Mouse (Mus musculus): ENCODE results near the gene Cep295. TPM values are rescaled to one million over a fixed set of nuclear protein-coding genes. Genes with fewer than 3 reads are reported as not detected.

Cep295 gene
- total and polyA plus RNA-seq, 3 experiments = 57.0 to 1,483 (median 73.3) TPM

DNA sequence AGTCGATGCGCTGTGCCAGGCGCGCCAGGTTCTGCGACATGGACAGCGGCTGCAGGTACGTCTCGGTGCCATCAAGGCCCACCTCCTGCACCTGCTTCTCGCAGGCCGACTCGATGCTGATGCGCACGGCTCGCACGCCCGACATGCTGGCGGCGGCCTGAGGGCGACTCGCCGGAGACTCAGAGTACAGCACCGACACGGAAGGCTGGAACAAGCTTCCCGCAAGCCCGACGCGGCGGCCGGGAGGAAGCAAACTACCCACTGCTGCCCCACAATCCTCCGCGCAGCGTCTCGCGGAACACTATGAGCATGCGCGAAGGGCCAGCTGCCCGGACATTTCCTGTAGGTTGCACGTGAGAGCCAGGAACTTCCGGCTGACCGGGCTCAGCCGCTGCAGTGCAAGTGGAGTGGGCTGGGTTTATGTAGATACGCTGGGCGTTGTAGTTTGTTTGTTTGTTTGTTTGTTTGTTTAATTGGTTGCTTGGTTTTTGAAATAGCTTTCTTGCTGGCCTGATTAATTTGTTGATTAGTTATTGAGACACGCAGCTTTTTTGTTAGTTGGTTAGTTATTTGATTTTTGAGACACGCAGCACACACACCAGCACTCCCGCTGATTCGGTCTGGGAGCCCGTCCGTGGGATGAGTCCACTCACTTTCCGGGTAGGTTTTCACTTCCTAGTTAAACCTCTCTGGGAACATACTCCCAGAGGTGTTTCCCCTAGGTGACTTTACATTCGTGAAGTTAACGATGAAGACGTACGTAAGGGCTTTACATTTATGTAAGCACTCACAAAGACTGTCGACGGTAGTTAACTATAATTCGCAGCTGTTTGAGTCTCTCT lies 77.7 kb downstream of the Cep295 start, which contains the start of gene Med17:
TSS of gene Med17 (minus strand) at position 283 of the 842 bp plus-strand sequence.
- Histone ChIP-seq H3K4me3 (ENCODE audit: control insufficient read depth in 1 of 2, insufficient read depth in 1 of 2, low read depth in 2 of 2, low read length in 2 of 2) (peak within 1 kb of the TSS; percentile 60 to 75), H3K27ac (ENCODE audit: control insufficient read depth, low read depth, low read length) (peak within 1 kb of the TSS; percentile 77), H3K36me3 (ENCODE audit: control insufficient read depth in 1 of 2, insufficient read depth in 2 of 2, low read length in 2 of 2) (peaks cover 23 to 24% of the 10 kb centered on the region in 2 experiments), H3K4me1 (ENCODE audit: control insufficient read depth in 1 of 2, insufficient read depth in 2 of 2, low read length in 2 of 2) (peaks cover 10 to 25% of the 10 kb centered on the region in 2 experiments), H3K27me3 (ENCODE audit: control insufficient read depth in 1 of 2, insufficient read depth in 2 of 2, low read length in 2 of 2) (no peaks in the 10 kb centered on the region), H3K79me2 (ENCODE audit: control insufficient read depth, insufficient read depth, low read length, poor library complexity) (peaks cover 32% of the 10 kb centered on the region), H3K9me3 (replicated peaks; ENCODE audit: insufficient read depth, low read length) (no peaks in the 10 kb centered on the region), H3K9ac (ENCODE audit: control insufficient read depth, low read depth, low read length, poor library complexity, severe bottlenecking) (peak within 1 kb of the TSS; percentile 76)
- DNase-seq (ENCODE audit: low read depth, low spot score) = peak; percentile 100
- TF ChIP-seq BHLHE40 (IDR thresholded peaks at IDR 0.05; ENCODE audit: borderline replicate concordance, low read depth, low read length) (peak; percentile 100), NELFE (IDR thresholded peaks at IDR 0.05; ENCODE audit: low read depth, low read length) (peak; percentile 100), RCOR1 (IDR thresholded peaks at IDR 0.05; ENCODE audit: low read depth, low read length) (peak; percentile 53), CHD1 (IDR thresholded peaks at IDR 0.05; ENCODE audit: low read depth, low read length) (no peak), POLR2A (IDR thresholded peaks at IDR 0.05; ENCODE audit: control insufficient read depth in 1 of 2, insufficient read depth in 1 of 2, low read depth in 1 of 2, low read length in 2 of 2, poor library complexity in 1 of 2) (peak; percentile 100), EP300 (IDR thresholded peaks at IDR 0.05; ENCODE audit: low read depth in 1 of 2, low read length in 2 of 2) (peak; percentile 46 to 51; a peak in 3 of 4 replicates), MYB (IDR thresholded peaks at IDR 0.05; ENCODE audit: low read depth, low read length) (no peak), CTCF (IDR thresholded peaks at IDR 0.05 in 2 of 3, conservative IDR thresholded peaks at IDR 0.05 in 1 of 3; ENCODE audit: control insufficient read depth in 1 of 3, insufficient read depth in 1 of 3, low read depth in 2 of 3, low read length in 3 of 3, poor library complexity in 1 of 3, severe bottlenecking in 1 of 3) (no peak), MXI1 (IDR thresholded peaks at IDR 0.05; ENCODE audit: low read depth, low read length) (peak; percentile 99), POLR2AphosphoS5 (IDR thresholded peaks at IDR 0.05; ENCODE audit: borderline replicate concordance, low read depth, low read length) (peak; percentile 93; the same call in 1 of the 2 replicates), NRF1 (IDR thresholded peaks at IDR 0.05; ENCODE audit: insufficient read depth, low read depth, low read length, poor library complexity, severe bottlenecking) (peak; percentile 94; the same call in 1 of the 2 replicates), MAFK (IDR thresholded peaks at IDR 0.05; ENCODE audit: borderline replicate concordance, low read depth, low read length) (no peak), JUND (IDR thresholded peaks at IDR 0.05; ENCODE audit: low read depth, low read length) (0 out of 2 replicates have a peak, but pooled peaks have one; percentile 30), HCFC1 (IDR thresholded peaks at IDR 0.05; ENCODE audit: low read depth, low read length) (peak; percentile 98), POLR2AphosphoS2 (IDR thresholded peaks at IDR 0.05; ENCODE audit: low read length) (peak; percentile 99), SMC3 (IDR thresholded peaks at IDR 0.05; ENCODE audit: low read depth, low read length) (peak; percentile 12; the same call in 1 of the 2 replicates), UBTF (IDR thresholded peaks at IDR 0.05; ENCODE audit: borderline replicate concordance, insufficient read depth, low read depth, low read length) (0 out of 2 replicates have a peak, but pooled peaks have one; percentile 50), GABPA (IDR thresholded peaks at IDR 0.05; ENCODE audit: low read depth, low read length) (no peak), ZC3H11A (IDR thresholded peaks at IDR 0.05; ENCODE audit: low read depth, low read length) (no peak), E2F4 (IDR thresholded peaks at IDR 0.05; ENCODE audit: borderline replicate concordance, low read depth, low read length) (no peak), ZKSCAN1 (IDR thresholded peaks at IDR 0.05; ENCODE audit: low read depth, low read length) (no peak), MAX (IDR thresholded peaks at IDR 0.05; ENCODE audit: low read length) (peak; percentile 93), TAL1 (IDR thresholded peaks at IDR 0.05; ENCODE audit: low read length) (no peak), RAD21 (IDR thresholded peaks at IDR 0.05; ENCODE audit: low read depth, low read length) (no peak; the same call in 1 of the 2 replicates), ZMIZ1 (IDR thresholded peaks at IDR 0.05; ENCODE audit: low read depth, low read length) (peak; percentile 98), USF1 (IDR thresholded peaks at IDR 0.05; ENCODE audit: low read depth, low read length) (peak; percentile 91), CHD2 (IDR thresholded peaks at IDR 0.05; ENCODE audit: low read length) (no peak), MEF2A (IDR thresholded peaks at IDR 0.05; ENCODE audit: extremely low read depth, insufficient replicate concordance, low read depth, low read length, poor library complexity, severe bottlenecking) (0 out of 2 replicates have a peak, but pooled peaks have one; percentile 46), SIN3A (IDR thresholded peaks at IDR 0.05; ENCODE audit: low read length) (peak; percentile 97), ELF1 (IDR thresholded peaks at IDR 0.05; ENCODE audit: low read depth, low read length) (peak; percentile 99), TCF12 (IDR thresholded peaks at IDR 0.05; ENCODE audit: low read depth, low read length) (peak; percentile 91), MAZ (IDR thresholded peaks at IDR 0.05; ENCODE audit: low read depth, low read length) (no peak; the same call in none of the 2 replicates), TBP (IDR thresholded peaks at IDR 0.05; ENCODE audit: low read depth, low read length) (peak; percentile 95), ETS1 (IDR thresholded peaks at IDR 0.05; ENCODE audit: low read depth, low read length) (peak; percentile 86), USF2 (IDR thresholded peaks at IDR 0.05; ENCODE audit: borderline replicate concordance in 1 of 2, insufficient read depth in 1 of 2, low read depth in 1 of 2, low read length in 2 of 2) (no peak)

All from MEL (cell line).